ENCODE assay signal across 7 mouse cellular contexts in genomic region chr17:69157809-69158185, GRCm38 (mm10).
A peak's percentile ranks its signal among the peaks of the same experiment; 100 is the strongest.
DNase-seq lines count a peak whose midpoint lies in the region; ATAC-seq and TF ChIP-seq lines count a peak whose summit lies in the region.

No protein-coding gene starts in this region.

- WGBS in liver, embryonic 15.5 days (ENCODE audit: insufficient replicate concordance): 18% methylated on average over 11 of the region's 11 CpGs

- H3K9ac ChIP-seq in ES-Bruce4 (ENCODE audit: low read depth, poor library complexity, severe bottlenecking): peak overlapping the region; percentile 96
- no peak overlapping the region for H3K9ac ChIP-seq in liver, embryonic 15.5 days

- DNase-seq in 3T3-L1 (ENCODE audit: low read depth, low spot score): peak; percentile 77
- peak; percentile 51 for DNase-seq in forelimb bud, embryonic 11.5 days (ENCODE audit: low read depth, low spot score)
- DNase-seq in c-Kit-positive CD71-positive TER-119-positive erythroid progenitor cells, embryonic 14.5 days (ENCODE audit: low spot score): no peak
- no peak for DNase-seq in cerebellum, adult 8-10 months
- DNase-seq in right cerebral cortex, adult 2 months (ENCODE audit: low spot score in 2 of 2): no peak

- TF ChIP-seq CTCF in ES-Bruce4 (IDR thresholded peaks at IDR 0.05; ENCODE audit: low read depth, low read length): no peak

- H3K9me3 ChIP-seq in ES-Bruce4 (replicated peaks; ENCODE audit: control insufficient read depth, insufficient read depth, low read length, poor library complexity, severe bottlenecking): no peaks in the 10 kb centered on the region
- H3K9me3 ChIP-seq in liver, embryonic 15.5 days (replicated peaks): no peaks in the 10 kb centered on the region

- no peak for ATAC-seq in liver, embryonic 15.5 days (ENCODE audit: insufficient read depth)

- no peaks in the 10 kb centered on the region for H3K36me3 ChIP-seq in ES-Bruce4 (ENCODE audit: control insufficient read depth, insufficient read depth, low read length, poor library complexity, severe bottlenecking)
- no peaks in the 10 kb centered on the region for H3K36me3 ChIP-seq in liver, embryonic 15.5 days (replicated peaks)

- H3K27me3 ChIP-seq in ES-Bruce4 (ENCODE audit: control insufficient read depth, insufficient read depth, low read length, poor library complexity, severe bottlenecking): peaks cover 5% of the 10 kb centered on the region
- peaks cover 32% of the 10 kb centered on the region for H3K27me3 ChIP-seq in liver, embryonic 15.5 days

- TF ChIP-seq EP300 in ES-Bruce4 (IDR thresholded peaks at IDR 0.05; ENCODE audit: insufficient read depth, low read depth, low read length): no peak

- H3K27ac ChIP-seq in ES-Bruce4 (ENCODE audit: insufficient read depth, low read length): no peak overlapping the region
- H3K27ac ChIP-seq in liver, embryonic 15.5 days (replicated peaks): no peak overlapping the region

- no peaks in the 10 kb centered on the region for H3K4me1 ChIP-seq in ES-Bruce4 (ENCODE audit: control insufficient read depth, insufficient read depth, low read length)
- no peaks in the 10 kb centered on the region for H3K4me1 ChIP-seq in liver, embryonic 15.5 days (replicated peaks)

- no peak for TF ChIP-seq POLR2A in ES-Bruce4 (IDR thresholded peaks at IDR 0.05; ENCODE audit: insufficient read depth, low read length)

- H3K4me2 ChIP-seq in liver, embryonic 15.5 days: peak overlapping the region; percentile 65; the same call in 1 of the 2 replicates

- peak overlapping the region; percentile 64 for H3K4me3 ChIP-seq in ES-Bruce4 (ENCODE audit: low read depth, low read length)
- H3K4me3 ChIP-seq in liver, embryonic 15.5 days (replicated peaks): peak overlapping the region; percentile 54

Comparison
In these comparisons a context has a peak if more than half of its experiments do, and no peak if none do; other contexts are left out.
1. DNase-seq: peak in 3T3-L1 (single experiment) and forelimb bud, embryonic 11.5 days (single experiment); none in c-Kit-positive CD71-positive TER-119-positive erythroid progenitor cells, embryonic 14.5 days (single experiment), cerebellum, adult 8-10 months (single experiment) and right cerebral cortex, adult 2 months (0 of 2).